Comparison of ENCODE assay signal across 10 mouse cellular contexts in the genomic region with DNA sequence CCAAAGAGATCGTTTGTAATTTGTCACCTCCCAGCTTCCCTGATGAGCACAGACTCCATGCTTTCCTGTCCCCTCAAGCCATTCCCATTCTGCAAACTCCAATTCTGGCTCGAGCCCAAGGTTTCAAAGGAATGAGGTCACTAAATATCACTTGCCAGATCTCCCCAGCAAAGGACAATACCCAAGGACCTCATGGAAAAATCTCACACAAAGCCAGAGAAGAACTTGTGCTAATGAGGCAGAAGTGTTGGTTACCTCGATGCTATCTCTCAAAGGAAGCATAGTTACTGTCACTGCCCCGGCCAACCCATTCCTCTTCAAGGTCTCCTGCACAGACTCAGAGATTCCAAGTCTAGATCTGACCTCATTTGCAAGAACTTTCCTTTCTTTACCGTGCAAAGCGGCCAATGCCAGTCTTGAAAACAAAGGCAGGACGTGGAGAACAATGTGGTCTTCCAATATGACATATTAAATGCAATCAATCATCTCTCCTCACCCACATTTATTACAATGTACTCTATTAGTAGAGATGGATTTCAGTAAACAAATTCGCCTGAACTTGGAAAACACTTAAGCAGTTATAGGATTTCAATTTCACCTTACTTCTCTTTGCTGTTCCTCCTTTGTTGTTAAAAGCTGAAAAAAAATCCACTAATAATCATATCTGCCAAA. TPM values are rescaled to one million over a fixed set of nuclear protein-coding genes. Genes with fewer than 3 reads are reported as not detected.
DNase-seq lines count a peak whose midpoint lies in the region; ATAC-seq lines count a peak whose summit lies in the region.
"Had no signal": no experiment of that assay in that cellular context is flagged by ENCODE, and none has a peak within 500 bp of the region (broad histone marks: within the 10 kb centered on the region; RNA-seq: fewer than 3 reads in every experiment).

No protein-coding gene starts in this region.

- 0 out of 2 replicates have a peak, but pooled peaks cover 1% of the 10 kb centered on the region for H3K9me3 ChIP-seq in embryonic facial prominence, embryonic 14.5 days (ENCODE audit: control insufficient read depth, low read length)
- H3K9me3 ChIP-seq in embryonic facial prominence, embryonic 10.5 days = no peaks in the 10 kb centered on the region
- no peaks in the 10 kb centered on the region for H3K9me3 ChIP-seq in forebrain, embryonic 13.5 days (replicated peaks)
- H3K9me3 ChIP-seq in intestine, embryonic 16.5 days (ENCODE audit: control insufficient read depth, low read length) = 0 out of 2 replicates have a peak, but pooled peaks cover 2% of the 10 kb centered on the region

- H3K9ac ChIP-seq in embryonic facial prominence, embryonic 14.5 days (ENCODE audit: low read depth, low read length) = no peak overlapping the region
- H3K9ac ChIP-seq in forebrain, embryonic 13.5 days = no peak overlapping the region
- H3K9ac ChIP-seq in intestine, embryonic 16.5 days (ENCODE audit: low read depth, low read length) = no peak overlapping the region
- H3K9ac ChIP-seq: liver, embryonic 14.5 days had no signal

- H3K27me3 ChIP-seq in embryonic facial prominence, embryonic 14.5 days (replicated peaks; ENCODE audit: control insufficient read depth, insufficient read depth, low read length) = no peaks in the 10 kb centered on the region
- no peaks in the 10 kb centered on the region for H3K27me3 ChIP-seq in embryonic facial prominence, embryonic 10.5 days (replicated peaks; ENCODE audit: low read depth, poor library complexity, severe bottlenecking)
- H3K27me3 ChIP-seq in forebrain, embryonic 13.5 days = no peaks in the 10 kb centered on the region
- H3K27me3 ChIP-seq in intestine, embryonic 16.5 days (replicated peaks; ENCODE audit: control insufficient read depth, insufficient read depth, low read length) = no peaks in the 10 kb centered on the region

- peak; percentile 44 for DNase-seq in embryonic facial prominence, embryonic 14.5 days (ENCODE audit: low spot score)
- no peak for DNase-seq in embryonic facial prominence, embryonic 10.5 days (ENCODE audit: low spot score)
- peak; percentile 7 for DNase-seq in 3T3-L1 (ENCODE audit: low read depth, low spot score)
- peak; percentile 64 to 68 for DNase-seq in kidney, postnatal 25 days
- DNase-seq in liver = no peak
- DNase-seq: B cell, adult 2 months had no signal

- 72% methylated on average over 8 of the region's 8 CpGs for WGBS in embryonic facial prominence, embryonic 14.5 days
- 77% methylated on average over 8 of the region's 8 CpGs for WGBS in embryonic facial prominence, embryonic 10.5 days
- WGBS in forebrain, embryonic 13.5 days = 35% methylated on average over 8 of the region's 8 CpGs
- 73% methylated on average over 8 of the region's 8 CpGs for WGBS in intestine, embryonic 16.5 days

- ATAC-seq in embryonic facial prominence, embryonic 14.5 days (ENCODE audit: low read depth) = peak; percentile 60; the same call in 1 of the 2 replicates
- peak; percentile 71; the same call in 1 of the 2 replicates for ATAC-seq in forebrain, embryonic 13.5 days
- no peak for ATAC-seq in intestine, embryonic 16.5 days
- ATAC-seq in activated CD4-positive, CD25-positive, alpha-beta regulatory T cell, adult 4 months = no peak

- H3K4me3 ChIP-seq in embryonic facial prominence, embryonic 14.5 days (ENCODE audit: low read depth, low read length) = no peak overlapping the region
- no peak overlapping the region for H3K4me3 ChIP-seq in embryonic facial prominence, embryonic 10.5 days
- H3K4me3 ChIP-seq in forebrain, embryonic 13.5 days = no peak overlapping the region
- H3K4me3 ChIP-seq in intestine, embryonic 16.5 days (ENCODE audit: low read length) = no peak overlapping the region

- H3K27ac ChIP-seq in embryonic facial prominence, embryonic 14.5 days (replicated peaks; ENCODE audit: low read depth, low read length) = peak overlapping the region; percentile 13; the same call in 1 of the 2 replicates
- H3K27ac ChIP-seq in embryonic facial prominence, embryonic 10.5 days (replicated peaks) = no peak overlapping the region
- H3K27ac ChIP-seq in forebrain, embryonic 13.5 days = peak overlapping the region; percentile 69
- no peak overlapping the region for H3K27ac ChIP-seq in intestine, embryonic 16.5 days (ENCODE audit: low read length)
- H3K27ac ChIP-seq: liver, embryonic 14.5 days had no signal

- no peaks in the 10 kb centered on the region; the same call in 1 of the 2 replicates for H3K4me1 ChIP-seq in embryonic facial prominence, embryonic 14.5 days (ENCODE audit: control insufficient read depth, insufficient read depth, low read length)
- H3K4me1 ChIP-seq in embryonic facial prominence, embryonic 10.5 days = no peaks in the 10 kb centered on the region
- peaks cover 17% of the 10 kb centered on the region for H3K4me1 ChIP-seq in forebrain, embryonic 13.5 days
- H3K4me1 ChIP-seq in intestine, embryonic 16.5 days (ENCODE audit: control insufficient read depth, insufficient read depth, low read length) = no peaks in the 10 kb centered on the region

- no peaks in the 10 kb centered on the region for H3K36me3 ChIP-seq in embryonic facial prominence, embryonic 14.5 days (ENCODE audit: control insufficient read depth, insufficient read depth, low read length)
- no peaks in the 10 kb centered on the region for H3K36me3 ChIP-seq in embryonic facial prominence, embryonic 10.5 days (replicated peaks)
- H3K36me3 ChIP-seq in forebrain, embryonic 13.5 days (ENCODE audit: poor library complexity, severe bottlenecking) = no peaks in the 10 kb centered on the region
- H3K36me3 ChIP-seq in intestine, embryonic 16.5 days (ENCODE audit: control insufficient read depth, insufficient read depth, low read length) = no peaks in the 10 kb centered on the region

- H3K4me2 ChIP-seq in embryonic facial prominence, embryonic 14.5 days (ENCODE audit: low read depth, low read length) = no peak overlapping the region
- no peak overlapping the region for H3K4me2 ChIP-seq in forebrain, embryonic 13.5 days
- no peak overlapping the region for H3K4me2 ChIP-seq in intestine, embryonic 16.5 days (ENCODE audit: low read depth, low read length)

RNA-seq across cellular contexts. Expression of a gene that starts 37.9 kb away (rescaled TPM):
- 32.2 and 36.7 TPM in 2 replicates for polyA plus RNA-seq in embryonic facial prominence, embryonic 14.5 days (2014; fragmentation: Nextera tagmentation; extraction: Ambion mirVana)
- polyA plus RNA-seq in embryonic facial prominence, embryonic 10.5 days (2016; fragmentation: Nextera tagmentation; extraction: Ambion mirVana) = 23.8 and 25.2 TPM in 2 replicates
- polyA plus RNA-seq in forebrain, embryonic 13.5 days (2015; fragmentation: Nextera tagmentation; extraction: Ambion mirVana) = 101 and 107 TPM in 2 replicates
- polyA plus RNA-seq in intestine, embryonic 16.5 days (2015; fragmentation: Nextera tagmentation; extraction: Ambion mirVana) = 19.1 and 19.4 TPM in 2 replicates
- polyA plus RNA-seq in activated CD4-positive, CD25-positive, alpha-beta regulatory T cell, adult 4 months (2017; shearing (Covaris generic)) = under 1 TPM; 0.11 to 0.32 TPM

RNA-seq across cellular contexts. Expression of a gene that starts 58.8 kb away (rescaled TPM):
- 2.1 and 2.6 TPM in 2 replicates for polyA plus RNA-seq in embryonic facial prominence, embryonic 14.5 days (2014; fragmentation: Nextera tagmentation; extraction: Ambion mirVana)
- polyA plus RNA-seq in embryonic facial prominence, embryonic 10.5 days (2016; fragmentation: Nextera tagmentation; extraction: Ambion mirVana) = 0.70 and 0.80 TPM in 2 replicates
- 0.87 and 1.3 TPM in 2 replicates for polyA plus RNA-seq in forebrain, embryonic 13.5 days (2015; fragmentation: Nextera tagmentation; extraction: Ambion mirVana)
- 1.0 and 1.4 TPM in 2 replicates for polyA plus RNA-seq in intestine, embryonic 16.5 days (2015; fragmentation: Nextera tagmentation; extraction: Ambion mirVana)
- under 1 TPM; 0.43 to 0.45 TPM for polyA plus RNA-seq in activated CD4-positive, CD25-positive, alpha-beta regulatory T cell, adult 4 months (2017; shearing (Covaris generic))

Comparison
In these comparisons a context has a peak if more than half of its experiments do, and no peak if none do; other contexts are left out.
1. DNase-seq: peak in embryonic facial prominence, embryonic 14.5 days (single experiment), 3T3-L1 (single experiment) and kidney, postnatal 25 days (2 of 2); none in embryonic facial prominence, embryonic 10.5 days (single experiment) and liver (single experiment).
2. H3K27ac ChIP-seq: peak in embryonic facial prominence, embryonic 14.5 days (single experiment) and forebrain, embryonic 13.5 days (single experiment); none in embryonic facial prominence, embryonic 10.5 days (single experiment) and intestine, embryonic 16.5 days (single experiment).
3. ATAC-seq: peak in embryonic facial prominence, embryonic 14.5 days (single experiment) and forebrain, embryonic 13.5 days (single experiment); none in intestine, embryonic 16.5 days (single experiment) and activated CD4-positive, CD25-positive, alpha-beta regulatory T cell, adult 4 months (single experiment).
4. RNA of a gene that starts 37.9 kb away (polyA plus RNA-seq): 101 to 107 TPM in forebrain, embryonic 13.5 days, 32.2 to 36.7 TPM in embryonic facial prominence, embryonic 14.5 days, 23.8 to 25.2 TPM in embryonic facial prominence, embryonic 10.5 days and 19.1 to 19.4 TPM in intestine, embryonic 16.5 days; 0.11 to 0.32 TPM in activated CD4-positive, CD25-positive, alpha-beta regulatory T cell, adult 4 months; every median in the first group is over 10 times any median in the second.